Mouse (Mus musculus): ENCODE data around the gene Zfp598. TPM values are rescaled to one million over a fixed set of nuclear protein-coding genes. Genes with fewer than 3 reads are reported as not detected.

Gene Zfp598
- polyA plus RNA-seq, 1 experiment from 2014 or later, result 9.5 TPM

DNA sequence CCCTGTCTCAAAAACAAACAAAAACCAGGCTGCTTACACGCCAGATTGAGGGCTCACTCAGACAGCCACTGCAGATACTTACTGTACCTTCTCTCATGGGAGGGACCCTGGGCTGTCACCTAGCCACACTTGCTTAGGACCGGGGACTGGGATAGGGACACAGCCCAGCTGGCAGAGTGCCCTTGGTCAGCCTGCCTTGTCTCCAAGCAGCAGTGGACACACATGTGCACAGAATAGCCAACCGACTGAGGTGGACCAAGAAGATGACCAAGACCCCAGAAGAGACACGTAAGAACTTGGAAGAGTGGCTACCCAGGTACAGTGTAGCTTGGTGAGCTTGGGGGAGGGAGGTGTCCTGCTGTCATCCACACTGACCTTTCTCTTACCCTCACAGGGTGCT lies 31.3 kb upstream of the Zfp598 start:
- Histone ChIP-seq H3K36me3 (0 out of 2 replicates have a peak, but pooled peaks cover 4% of the 10 kb centered on the region), H3K4me3 (replicated peaks) (no peak overlapping the region), H3K9ac (no peak overlapping the region), H3K9me3 (replicated peaks) (no peaks in the 10 kb centered on the region), H3K27ac (no peak overlapping the region), H3K27me3 (no peaks in the 10 kb centered on the region), H3K4me2 (no peak overlapping the region), H3K4me1 (replicated peaks) (peaks cover 21% of the 10 kb centered on the region)
- ATAC-seq (ENCODE audit: low read depth) (no peak), DNase-seq (no peak)
- 80% methylated on average over 4 of the region's 4 CpGs for WGBS (ENCODE audit: insufficient replicate concordance)

DNA sequence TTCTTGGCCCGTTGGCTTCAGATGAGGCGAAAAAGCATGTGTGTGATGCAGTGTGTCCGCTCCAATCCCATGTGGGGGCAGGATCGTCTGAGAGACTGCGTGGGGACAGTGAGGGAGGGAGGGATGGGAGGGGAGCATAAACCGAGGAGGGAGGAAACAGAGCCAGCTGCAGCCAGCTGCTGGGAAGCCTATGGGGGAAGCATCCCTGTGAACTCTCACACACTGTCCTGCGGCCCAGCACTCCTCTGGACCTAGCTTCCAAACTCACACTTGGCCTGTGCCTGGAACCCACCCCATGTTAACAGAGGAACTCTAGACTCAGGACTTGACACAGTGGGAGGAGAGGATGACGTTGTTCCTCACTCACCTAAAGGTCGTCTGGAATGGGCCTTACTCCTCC lies 30.6 kb upstream of the Zfp598 start:
- no peak overlapping the region for H3K4me3 ChIP-seq (replicated peaks)
- H3K27me3 ChIP-seq, result no peaks in the 10 kb centered on the region
- peaks cover 16% of the 10 kb centered on the region for H3K4me1 ChIP-seq (replicated peaks)
- no peaks in the 10 kb centered on the region for H3K9me3 ChIP-seq (replicated peaks)
- ATAC-seq (ENCODE audit: low read depth), result no peak
- H3K9ac ChIP-seq, result no peak overlapping the region
- H3K36me3 ChIP-seq, result 0 out of 2 replicates have a peak, but pooled peaks cover 4% of the 10 kb centered on the region
- no peak for DNase-seq
- H3K4me2 ChIP-seq, result no peak overlapping the region
- H3K27ac ChIP-seq, result no peak overlapping the region
- 68% methylated on average over 9 of the region's 9 CpGs for WGBS (ENCODE audit: insufficient replicate concordance)

DNA sequence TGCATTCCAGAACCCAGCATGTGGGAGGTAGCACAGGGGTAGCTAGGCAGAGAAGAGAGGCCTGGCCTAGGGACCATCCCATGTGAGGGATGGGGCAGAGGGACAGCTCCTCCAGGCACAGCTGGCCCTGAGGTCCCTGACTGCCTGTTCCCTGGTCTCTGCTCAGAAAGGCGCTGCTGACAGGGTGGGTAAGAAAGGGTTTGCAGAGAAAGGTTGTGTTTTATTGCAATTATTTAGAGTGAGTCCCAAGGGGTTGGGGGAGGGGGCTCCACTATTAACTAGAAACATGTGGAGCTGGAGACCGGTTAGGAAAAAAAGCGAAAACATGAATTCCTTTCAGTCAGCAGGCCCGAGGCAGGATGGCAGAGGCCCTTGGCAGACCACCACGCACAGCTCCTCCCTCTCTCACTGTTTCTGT lies 29.9 kb upstream of the Zfp598 start:
- Histone ChIP-seq H3K9ac (no peak overlapping the region), H3K27ac (no peak overlapping the region; the same call in 1 of the 2 replicates), H3K4me2 (no peak overlapping the region), H3K9me3 (replicated peaks) (no peaks in the 10 kb centered on the region), H3K27me3 (no peaks in the 10 kb centered on the region), H3K4me1 (replicated peaks) (peaks cover 22% of the 10 kb centered on the region), H3K36me3 (0 out of 2 replicates have a peak, but pooled peaks cover 4% of the 10 kb centered on the region), H3K4me3 (replicated peaks) (no peak overlapping the region)
- DNase-seq, result no peak
- 79% methylated on average over 5 of the region's 5 CpGs for WGBS (ENCODE audit: insufficient replicate concordance)
- ATAC-seq (ENCODE audit: low read depth), result no peak

DNA sequence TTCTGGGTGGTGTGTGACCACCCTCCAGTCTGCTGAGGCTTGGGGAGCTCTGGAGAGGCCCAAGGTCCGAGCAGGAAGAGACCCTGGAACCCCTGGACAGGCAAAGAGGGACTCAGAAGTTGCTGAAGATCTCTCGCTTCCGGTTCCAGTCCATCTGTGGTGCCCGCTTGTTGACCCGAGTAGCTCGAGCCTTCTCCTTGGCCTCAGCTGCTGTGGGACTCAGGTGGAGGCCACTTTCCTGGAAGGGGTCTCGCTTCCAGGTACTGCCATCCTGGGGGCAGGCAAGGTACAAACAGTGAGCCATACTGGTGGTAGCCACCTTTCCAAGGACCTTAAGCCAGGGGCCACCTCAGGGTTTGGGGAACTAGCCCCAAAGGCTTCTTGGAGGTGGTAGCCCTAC lies 29.4 kb upstream of the Zfp598 start:
- no peak overlapping the region for H3K27ac ChIP-seq

DNA sequence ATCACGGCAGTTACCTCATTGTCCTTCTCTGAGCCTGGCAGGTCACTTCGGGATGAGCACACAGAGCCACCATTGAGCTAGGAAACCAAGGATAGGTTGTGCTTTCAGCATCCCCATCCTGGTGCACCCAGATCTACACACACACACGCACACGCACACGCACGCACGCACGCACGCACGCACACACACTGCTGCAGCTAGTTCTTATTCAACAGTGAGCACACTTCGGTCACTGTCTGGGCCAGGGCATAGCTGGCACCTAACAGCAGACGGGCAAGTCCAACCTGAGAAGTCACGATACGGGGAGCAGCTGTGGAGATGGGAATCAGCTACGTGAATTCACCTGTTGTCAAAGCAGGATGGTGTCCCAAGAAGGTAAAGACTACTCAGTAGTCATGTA lies 28.9 kb upstream of the Zfp598 start:
- ATAC-seq (ENCODE audit: low read depth), result no peak
- H3K27me3 ChIP-seq, result no peaks in the 10 kb centered on the region
- H3K4me3 ChIP-seq (replicated peaks), result no peak overlapping the region
- no peak overlapping the region for H3K9ac ChIP-seq
- H3K4me1 ChIP-seq (replicated peaks), result peaks cover 32% of the 10 kb centered on the region
- no peaks in the 10 kb centered on the region for H3K9me3 ChIP-seq (replicated peaks)
- H3K36me3 ChIP-seq, result 0 out of 2 replicates have a peak, but pooled peaks cover 4% of the 10 kb centered on the region
- H3K4me2 ChIP-seq, result no peak overlapping the region
- no peak for DNase-seq
- no peak overlapping the region for H3K27ac ChIP-seq
- 88% methylated on average over 15 of the region's 15 CpGs for WGBS (ENCODE audit: insufficient replicate concordance)

More for the DNA sequence above, 29.4 kb upstream of the Zfp598 start:
- Histone ChIP-seq H3K27me3 (no peaks in the 10 kb centered on the region), H3K36me3 (0 out of 2 replicates have a peak, but pooled peaks cover 4% of the 10 kb centered on the region), H3K4me3 (replicated peaks) (no peak overlapping the region), H3K4me1 (replicated peaks) (peaks cover 28% of the 10 kb centered on the region), H3K9me3 (replicated peaks) (no peaks in the 10 kb centered on the region), H3K4me2 (no peak overlapping the region), H3K9ac (no peak overlapping the region)
- DNase-seq (no peak), ATAC-seq (ENCODE audit: low read depth) (no peak)
- 76% methylated on average over 7 of the region's 7 CpGs for WGBS (ENCODE audit: insufficient replicate concordance)

DNA sequence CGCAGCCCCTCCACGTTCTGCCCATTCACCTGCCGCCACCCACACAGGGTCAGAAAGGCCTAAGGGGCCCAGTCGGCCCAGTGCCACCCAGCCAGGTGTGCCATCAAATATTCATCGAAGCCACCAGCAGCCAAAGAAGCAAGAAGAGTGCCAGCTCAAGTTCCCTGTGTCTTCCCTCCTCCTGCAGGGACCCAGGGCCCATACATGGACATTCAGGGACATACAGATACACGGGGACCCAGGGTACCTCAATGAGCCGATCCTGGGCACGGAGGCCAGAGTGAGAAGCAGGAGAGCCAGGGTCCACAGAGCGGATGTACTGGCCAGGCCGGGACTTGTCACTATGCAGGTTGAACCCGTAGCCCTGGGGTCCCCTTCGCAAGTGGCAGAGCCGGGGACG lies 27.5 kb upstream of the Zfp598 start:
- Histone ChIP-seq H3K27me3 (peaks cover 2% of the 10 kb centered on the region; the same call in 1 of the 2 replicates), H3K36me3 (0 out of 2 replicates have a peak, but pooled peaks cover 4% of the 10 kb centered on the region), H3K4me3 (replicated peaks) (no peak overlapping the region), H3K4me1 (replicated peaks) (peaks cover 31% of the 10 kb centered on the region), H3K9me3 (replicated peaks) (no peaks in the 10 kb centered on the region), H3K9ac (no peak overlapping the region), H3K27ac (no peak overlapping the region), H3K4me2 (no peak overlapping the region)
- DNase-seq (no peak), ATAC-seq (ENCODE audit: low read depth) (no peak)
- WGBS (ENCODE audit: insufficient replicate concordance), result 81% methylated on average over 14 of the region's 14 CpGs

DNA sequence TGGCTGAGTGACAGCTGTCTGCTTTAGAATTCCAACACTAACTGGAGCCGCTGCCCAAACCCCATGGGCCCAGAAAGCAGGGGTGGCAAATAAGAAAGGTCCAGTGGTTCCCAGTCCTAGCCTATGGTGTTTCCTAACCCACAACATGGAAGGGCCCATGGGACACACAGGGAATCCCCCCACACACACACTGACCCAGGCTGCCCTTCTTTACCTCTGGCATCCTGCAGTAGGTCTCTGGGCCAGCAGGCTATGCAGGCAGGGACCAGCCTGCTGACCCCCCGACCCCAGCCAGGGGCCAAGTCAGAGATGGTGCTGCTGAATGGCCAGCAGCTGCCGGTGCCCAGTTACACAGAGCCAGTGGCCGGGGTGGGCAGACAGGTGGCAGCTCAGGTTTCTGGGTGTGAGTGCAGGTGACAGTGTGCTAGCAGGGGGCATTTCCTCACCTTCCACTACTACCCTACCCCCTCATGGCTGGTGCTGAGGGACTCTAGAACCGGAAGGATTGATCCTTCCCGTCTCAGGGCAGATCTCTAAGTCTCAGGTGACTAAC lies 26.6 kb upstream of the Zfp598 start:
- no peaks in the 10 kb centered on the region for H3K9me3 ChIP-seq (replicated peaks)
- 0 out of 2 replicates have a peak, but pooled peaks cover 4% of the 10 kb centered on the region for H3K36me3 ChIP-seq
- H3K4me2 ChIP-seq, result no peak overlapping the region
- peaks cover 12% of the 10 kb centered on the region for H3K27me3 ChIP-seq
- DNase-seq, result no peak
- no peak for ATAC-seq (ENCODE audit: low read depth)
- H3K27ac ChIP-seq, result no peak overlapping the region
- WGBS (ENCODE audit: insufficient replicate concordance), result 71% methylated on average over 6 of the region's 6 CpGs
- H3K4me1 ChIP-seq (replicated peaks), result peaks cover 25% of the 10 kb centered on the region
- no peak overlapping the region for H3K4me3 ChIP-seq (replicated peaks)
- H3K9ac ChIP-seq, result no peak overlapping the region

DNA sequence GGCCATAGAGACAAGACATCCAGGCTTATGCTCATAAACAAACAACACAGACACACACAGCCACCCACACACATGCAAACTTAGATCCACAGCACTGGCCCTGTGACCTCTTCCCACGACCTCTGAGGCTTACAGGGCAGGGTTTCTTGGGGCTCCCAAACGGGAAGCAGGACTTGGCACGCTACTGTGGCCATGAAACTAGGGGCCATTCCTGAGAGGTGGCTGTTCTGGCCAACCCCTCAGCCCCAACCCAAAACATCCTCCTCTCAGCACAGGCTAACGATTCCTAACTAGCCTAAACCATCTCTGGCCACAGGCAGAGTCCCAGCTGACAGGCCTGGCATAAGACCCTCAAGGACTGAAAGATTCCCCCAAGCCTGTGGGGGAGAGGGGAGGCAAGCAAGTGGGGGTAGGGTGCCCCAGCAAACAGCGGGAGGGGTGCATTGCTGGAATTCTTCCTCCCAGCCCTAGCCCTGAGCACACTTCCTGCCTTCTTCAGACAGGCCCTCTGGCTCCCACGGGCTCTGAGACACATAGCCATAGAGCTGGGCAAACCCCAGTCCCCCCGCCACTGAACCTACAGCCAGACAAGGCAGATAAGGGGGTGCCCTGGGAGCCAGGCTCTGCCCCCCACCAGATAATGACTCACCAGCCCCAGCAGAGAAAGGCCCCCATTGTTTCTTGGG lies 25.3 kb upstream of the Zfp598 start:
- ATAC-seq (ENCODE audit: low read depth) (no peak), DNase-seq (no peak)
- no peak overlapping the region for H3K4me3 ChIP-seq (replicated peaks)
- peaks cover 30% of the 10 kb centered on the region for H3K4me1 ChIP-seq (replicated peaks)
- peaks cover 23% of the 10 kb centered on the region for H3K27me3 ChIP-seq
- H3K36me3 ChIP-seq, result 0 out of 2 replicates have a peak, but pooled peaks cover 4% of the 10 kb centered on the region
- H3K9ac ChIP-seq, result no peak overlapping the region
- no peaks in the 10 kb centered on the region for H3K9me3 ChIP-seq (replicated peaks)
- H3K27ac ChIP-seq, result peak overlapping the region; percentile 57
- WGBS (ENCODE audit: insufficient replicate concordance), result 37% methylated on average over 7 of the region's 7 CpGs
- no peak overlapping the region for H3K4me2 ChIP-seq

DNA sequence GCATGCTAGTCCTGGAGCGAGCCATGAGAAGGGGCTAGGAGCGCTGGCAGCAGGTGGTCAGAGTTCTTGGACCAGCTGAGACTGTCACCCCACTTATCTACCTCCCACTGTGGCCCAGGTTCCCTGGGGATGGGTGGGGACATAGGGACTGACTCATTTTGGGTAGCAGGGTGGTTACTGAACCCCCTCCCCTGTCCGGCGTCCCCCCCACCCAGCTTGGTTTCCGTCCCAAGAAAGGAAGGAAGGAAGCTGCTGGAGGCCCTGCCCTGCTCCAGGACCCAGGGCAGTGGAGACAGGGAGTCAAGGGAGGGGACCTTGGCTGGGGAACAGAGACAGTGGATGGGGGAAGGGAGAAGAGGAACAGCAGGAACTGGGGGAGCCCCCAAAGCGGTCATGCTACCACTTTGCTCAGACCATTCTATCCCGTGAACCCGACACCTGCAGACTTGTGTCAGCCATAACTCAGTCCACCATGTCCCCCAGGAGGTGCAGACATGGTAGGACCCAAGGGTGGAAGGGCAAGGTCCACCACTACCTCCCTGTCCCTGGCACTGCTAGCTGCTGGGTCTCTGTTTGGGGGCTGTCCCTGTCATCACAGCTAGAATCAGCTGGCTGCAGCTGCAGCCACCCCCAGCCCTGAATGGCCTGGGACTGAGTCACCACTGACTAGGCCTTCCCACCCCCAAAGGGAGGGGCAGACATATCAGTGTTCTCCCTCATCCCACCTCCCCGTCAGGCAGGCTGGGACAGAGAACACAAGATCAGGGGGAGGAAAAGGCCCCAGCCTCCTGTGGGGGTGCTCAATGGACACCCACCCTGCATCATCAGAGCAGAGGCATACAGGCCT lies 24.4 kb upstream of the Zfp598 start:
- Histone ChIP-seq H3K27me3 (peaks cover 32% of the 10 kb centered on the region), H3K27ac (peak overlapping the region; percentile 57), H3K9ac (peak overlapping the region; percentile 22; the same call in 1 of the 2 replicates), H3K4me1 (replicated peaks) (peaks cover 37% of the 10 kb centered on the region), H3K9me3 (replicated peaks) (no peaks in the 10 kb centered on the region), H3K4me3 (replicated peaks) (no peak overlapping the region), H3K4me2 (no peak overlapping the region), H3K36me3 (0 out of 2 replicates have a peak, but pooled peaks cover 2% of the 10 kb centered on the region)
- WGBS (ENCODE audit: insufficient replicate concordance), result 47% methylated on average over 9 of the region's 9 CpGs
- DNase-seq (no peak), ATAC-seq (ENCODE audit: low read depth) (peak; percentile 41)

DNA sequence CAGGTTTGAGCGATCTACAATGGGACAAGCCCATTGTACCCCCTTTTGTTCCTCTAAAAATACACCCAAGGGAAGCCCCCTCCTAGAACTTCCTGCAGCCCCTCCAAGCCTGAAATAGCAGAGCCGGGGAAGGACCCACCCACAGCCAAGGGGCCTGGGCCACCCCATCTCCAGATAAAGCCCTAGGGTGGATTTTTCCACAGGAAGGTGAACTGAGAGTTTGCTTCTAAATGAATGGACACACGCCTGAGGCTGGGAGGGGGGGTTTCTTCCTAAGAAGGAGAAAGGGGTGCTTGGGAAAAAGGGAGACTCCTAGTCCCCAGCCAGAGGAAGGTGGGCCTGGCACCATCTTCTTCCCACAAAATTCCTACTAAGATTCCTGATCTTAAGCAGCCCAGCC lies 23.6 kb upstream of the Zfp598 start:
- Histone ChIP-seq H3K27ac (peak overlapping the region; percentile 47; the same call in 1 of the 2 replicates), H3K27me3 (peaks cover 41% of the 10 kb centered on the region), H3K9ac (no peak overlapping the region), H3K9me3 (replicated peaks) (no peaks in the 10 kb centered on the region), H3K4me1 (replicated peaks) (peaks cover 42% of the 10 kb centered on the region), H3K36me3 (no peaks in the 10 kb centered on the region), H3K4me3 (replicated peaks) (no peak overlapping the region), H3K4me2 (no peak overlapping the region)
- 49% methylated on average over 3 of the region's 3 CpGs for WGBS (ENCODE audit: insufficient replicate concordance)
- DNase-seq (no peak), ATAC-seq (ENCODE audit: low read depth) (no peak)

DNA sequence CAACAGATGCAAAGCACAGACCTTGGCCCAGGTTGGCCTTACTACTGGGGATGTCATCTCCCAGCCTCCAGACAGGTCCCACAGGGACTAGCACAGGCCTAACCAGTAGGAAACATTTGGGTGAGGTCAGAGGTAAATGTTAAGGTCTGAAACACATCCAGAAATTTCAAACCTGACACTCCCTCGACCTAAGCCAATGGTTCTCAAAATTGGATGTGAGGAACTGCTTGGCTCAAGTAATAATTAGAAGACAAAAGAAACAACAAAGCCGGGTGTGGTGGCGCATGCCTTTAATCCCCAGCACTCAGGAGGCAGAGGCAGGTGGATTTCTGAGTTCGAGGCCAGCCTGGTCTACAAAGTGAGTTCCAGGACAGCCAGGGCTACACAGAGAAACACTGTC lies 23.1 kb upstream of the Zfp598 start:
- WGBS (ENCODE audit: insufficient replicate concordance), result 66% methylated on average over 4 of the region's 4 CpGs
- Histone ChIP-seq H3K36me3 (no peaks in the 10 kb centered on the region), H3K9ac (no peak overlapping the region), H3K9me3 (replicated peaks) (no peaks in the 10 kb centered on the region), H3K4me3 (replicated peaks) (no peak overlapping the region), H3K27me3 (peaks cover 45% of the 10 kb centered on the region), H3K27ac (no peak overlapping the region), H3K4me2 (no peak overlapping the region), H3K4me1 (replicated peaks) (peaks cover 42% of the 10 kb centered on the region)
- no peak for DNase-seq
- ATAC-seq (ENCODE audit: low read depth), result no peak
